Mouse (Mus musculus) CD4-positive, CD25-positive, alpha-beta regulatory T cell, adult 4 months (primary cell): ENCODE results near the gene Adgrb3. TPM values are rescaled to one million over a fixed set of nuclear protein-coding genes. Genes with fewer than 3 reads are reported as not detected.
"Not testable (repeated sequence)": the region's sequence is repeated elsewhere in the genome, so short reads cannot be mapped to it uniquely, and the experiment has no call there.

Experiments
- ATAC-seq: one replicate; pipeline ENCODE4 v1.8.0; 2017
- polyA plus RNA-seq, 2 experiments: library from polyadenylated mRNA; unstranded; fragments of 100-300 nt; shearing (Covaris generic); gene quantifications; one replicate each; pipeline ENCODE4 v1.2.1; 2017

Adgrb3 gene
- polyA plus RNA-seq, 2 experiments from 2014 or later, result 0.34 TPM; not detected in 1

DNA sequence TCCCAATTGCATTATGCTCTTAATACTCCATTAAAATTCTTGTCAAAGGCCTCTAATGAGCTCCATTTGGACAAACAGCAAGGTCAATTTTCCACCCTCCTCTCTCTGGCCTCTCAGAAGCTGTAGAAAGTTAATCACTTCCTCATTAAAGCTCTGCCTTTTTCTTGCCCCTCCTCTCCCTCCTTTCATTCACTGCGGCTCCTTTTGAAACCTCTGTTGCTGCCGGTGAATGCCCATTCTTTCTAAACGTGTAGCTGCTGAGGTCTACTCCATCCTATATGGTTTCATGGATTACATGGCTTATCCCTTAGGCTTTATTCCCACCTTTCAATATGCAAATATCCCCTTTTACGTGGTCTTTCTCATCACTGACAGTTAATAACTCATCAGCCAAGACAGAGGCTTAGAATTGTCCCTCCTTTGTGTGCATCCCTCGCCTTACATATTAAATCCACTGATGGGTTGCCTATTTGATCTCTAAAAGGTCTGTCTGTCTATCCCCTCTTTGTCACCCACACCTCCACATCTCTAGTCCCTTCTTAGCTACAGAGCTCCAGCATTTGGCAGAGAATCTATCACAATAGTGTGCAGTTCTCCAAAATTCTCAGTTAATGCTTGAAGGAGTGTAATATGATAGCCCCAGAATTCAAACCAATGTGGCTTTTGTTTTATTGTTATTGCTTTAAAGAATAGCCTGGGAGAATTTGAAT is 741.3 kb downstream of the Adgrb3 start:
- ATAC-seq, result no peak

DNA sequence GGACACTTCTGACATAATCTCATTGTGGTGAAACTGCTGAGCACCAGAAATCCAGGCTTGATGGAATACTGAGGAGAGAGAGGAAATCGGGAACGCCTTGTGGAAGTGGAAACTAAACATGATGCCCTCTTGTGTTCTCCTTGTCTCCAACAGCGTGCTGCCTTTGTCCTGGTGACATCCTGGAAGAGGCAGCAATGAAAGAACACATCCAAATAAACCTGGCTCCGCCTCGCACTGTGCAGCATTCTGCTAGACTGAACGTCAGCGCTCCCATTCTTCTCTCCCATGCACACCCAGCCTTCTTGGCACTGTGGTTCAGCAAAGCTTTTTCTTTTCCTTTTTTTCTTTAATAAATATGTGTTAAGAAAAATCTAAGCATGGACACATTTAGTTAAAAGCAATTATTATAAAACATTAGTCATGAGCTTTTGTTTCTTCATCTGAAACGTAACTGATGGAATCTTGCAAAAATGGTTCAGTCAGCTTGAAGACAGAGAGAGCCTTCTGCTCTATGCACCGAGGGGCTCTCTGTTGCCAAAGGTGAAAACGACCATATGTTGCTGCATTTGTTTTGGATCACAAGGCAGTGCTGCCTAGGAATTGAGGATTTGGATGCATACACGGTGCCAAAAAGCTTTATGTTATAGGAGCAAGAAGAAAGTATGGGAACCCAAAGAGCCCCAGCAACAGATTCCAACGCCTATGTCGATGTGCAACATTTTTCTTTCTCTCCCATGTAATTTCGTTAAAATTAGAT is 743.7 kb downstream of the Adgrb3 start:
- ATAC-seq, result no peak

DNA sequence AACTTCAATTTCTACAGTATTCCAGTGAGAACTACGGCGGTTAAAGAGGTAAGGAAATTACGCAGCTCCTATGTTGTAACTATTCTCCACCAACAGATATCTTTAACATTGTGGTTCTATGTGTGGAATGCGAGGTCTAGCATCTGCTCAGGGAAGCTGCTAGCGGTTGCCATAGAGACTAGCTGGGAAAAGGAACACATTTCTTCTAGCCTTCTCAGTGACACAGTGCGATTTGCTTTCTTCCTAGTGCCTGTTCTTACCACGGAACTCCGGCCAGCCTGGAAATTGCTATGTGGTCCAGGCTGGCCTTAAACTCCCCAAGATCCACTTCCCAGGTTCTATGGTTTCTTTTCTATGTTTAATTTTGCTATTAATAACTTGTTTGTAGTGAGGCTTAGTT is 747.1 kb downstream of the Adgrb3 start:
- ATAC-seq, result no peak

DNA sequence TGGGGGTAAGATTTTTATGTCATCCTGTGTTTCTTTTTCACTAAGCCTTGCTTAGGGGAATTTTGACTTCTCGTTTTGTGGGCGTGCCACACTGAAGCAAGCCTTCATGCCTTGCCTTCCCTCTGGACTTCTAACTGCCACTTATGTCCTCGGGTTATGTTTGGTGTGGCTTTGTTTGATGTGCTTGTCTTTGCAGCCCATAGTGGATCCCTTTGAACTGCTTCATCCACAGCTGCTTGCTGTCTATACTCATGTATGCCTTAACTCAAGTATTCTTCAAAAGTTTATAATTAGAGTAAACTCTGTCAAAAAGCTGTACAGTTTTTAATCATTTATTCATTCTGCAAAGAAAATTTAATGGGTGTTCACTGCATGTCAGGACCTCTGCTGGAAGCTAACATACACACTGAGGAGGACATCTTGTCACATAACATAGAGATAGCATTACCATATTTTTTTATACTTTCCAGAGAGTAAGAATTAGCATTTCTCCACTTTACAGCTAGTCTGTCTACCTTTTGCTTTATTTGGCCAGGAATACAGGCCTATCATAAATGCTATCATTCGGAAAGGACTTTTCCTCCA is 748.1 kb downstream of the Adgrb3 start:
- no peak for ATAC-seq

DNA sequence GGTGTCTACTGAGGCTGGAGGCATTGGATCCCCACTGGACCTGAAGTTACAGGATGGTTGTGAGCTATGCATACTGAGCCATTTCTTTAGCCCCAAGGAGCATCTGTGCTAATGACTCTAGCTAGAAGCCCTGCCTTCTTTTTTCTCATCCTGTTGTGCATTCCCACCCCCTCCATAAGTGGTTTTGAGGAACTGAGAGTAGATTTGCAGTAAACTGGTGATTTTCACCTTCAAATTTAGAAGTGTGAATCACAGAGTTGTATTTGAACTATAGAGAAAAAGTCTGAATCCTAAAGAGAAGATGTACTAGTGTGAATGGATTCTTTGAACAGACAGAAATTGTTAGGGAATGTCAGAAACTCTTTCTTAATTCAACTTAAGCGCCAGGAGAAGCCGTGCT is 750.1 kb downstream of the Adgrb3 start:
- no peak for ATAC-seq

DNA sequence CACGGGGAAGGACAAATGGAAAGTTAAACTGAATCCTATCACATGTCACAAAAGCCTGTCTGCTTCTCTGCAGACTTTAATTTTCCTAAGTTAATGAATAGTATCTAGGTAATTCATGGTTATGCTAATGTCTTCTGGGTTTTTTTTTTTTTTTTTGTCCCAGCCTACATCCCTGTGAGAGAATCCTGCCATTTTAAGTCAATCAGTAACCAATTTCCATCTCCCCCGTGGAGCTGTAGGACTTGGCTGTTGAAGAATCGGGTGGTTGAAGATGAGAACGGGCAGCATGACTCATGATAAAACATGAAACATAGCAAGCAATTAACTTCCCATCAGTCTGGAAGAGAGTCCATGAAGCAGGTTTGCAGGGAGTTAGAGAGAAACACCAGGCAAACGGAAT is 753.6 kb downstream of the Adgrb3 start:
- ATAC-seq, result no peak

DNA sequence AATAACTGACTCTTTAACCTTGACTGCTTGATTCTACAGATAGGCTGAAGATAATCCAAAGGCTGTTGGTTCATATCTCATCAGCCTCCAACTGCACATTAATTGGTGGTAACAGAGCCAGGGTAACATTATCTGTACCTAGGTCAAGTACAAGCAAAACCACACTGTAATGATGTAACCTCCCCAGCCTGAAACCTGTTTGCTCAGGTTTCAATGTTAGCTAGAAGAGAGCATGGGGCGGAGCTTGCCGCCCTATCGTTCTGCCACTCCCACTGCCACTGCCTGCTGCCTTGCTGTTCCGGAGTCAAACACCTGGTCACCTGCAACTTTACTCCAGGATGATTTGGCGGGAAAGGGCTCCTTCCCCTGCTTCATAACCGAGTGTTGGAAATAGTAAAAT is 765.5 kb downstream of the Adgrb3 start:
- no peak for ATAC-seq

DNA sequence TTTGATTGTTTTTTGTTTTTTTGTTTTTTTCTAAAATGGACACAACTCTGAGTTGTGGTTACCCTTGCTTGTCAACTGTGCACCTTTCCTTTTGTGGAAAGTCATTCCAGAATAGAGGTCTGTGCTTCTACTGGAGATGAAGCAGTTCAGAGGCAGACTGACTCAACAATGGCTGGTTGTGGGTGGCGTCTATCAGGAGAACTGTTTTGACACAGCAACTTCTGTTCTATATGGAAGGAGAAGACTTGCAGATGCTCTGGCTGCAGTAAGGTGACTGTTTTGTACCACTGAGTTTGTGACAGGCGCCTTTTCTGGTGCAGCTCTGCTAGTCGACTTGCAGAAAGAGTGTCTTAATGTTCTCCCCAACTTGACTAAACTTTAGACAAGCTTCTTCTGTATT is 768.6 kb downstream of the Adgrb3 start:
- ATAC-seq, result no peak

DNA sequence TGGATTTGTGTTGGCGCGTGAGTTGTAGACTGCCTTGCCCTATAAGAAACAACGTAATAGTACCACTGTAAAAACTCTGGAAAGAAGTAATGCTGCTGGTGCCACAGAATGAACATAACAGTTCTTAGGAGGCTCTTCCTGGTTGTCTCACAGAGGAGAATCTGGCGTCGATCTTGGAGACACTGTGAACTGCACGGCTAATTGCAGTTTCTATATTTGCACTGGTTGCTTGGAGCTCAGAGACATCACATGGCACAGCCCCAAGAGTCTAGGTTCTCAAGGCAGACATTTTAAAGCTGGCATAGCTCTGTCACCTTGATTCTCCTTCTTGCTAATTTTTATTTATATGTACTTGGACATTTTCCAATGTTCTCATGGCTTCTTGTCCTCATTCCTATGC is 769.3 kb downstream of the Adgrb3 start:
- no peak for ATAC-seq

DNA sequence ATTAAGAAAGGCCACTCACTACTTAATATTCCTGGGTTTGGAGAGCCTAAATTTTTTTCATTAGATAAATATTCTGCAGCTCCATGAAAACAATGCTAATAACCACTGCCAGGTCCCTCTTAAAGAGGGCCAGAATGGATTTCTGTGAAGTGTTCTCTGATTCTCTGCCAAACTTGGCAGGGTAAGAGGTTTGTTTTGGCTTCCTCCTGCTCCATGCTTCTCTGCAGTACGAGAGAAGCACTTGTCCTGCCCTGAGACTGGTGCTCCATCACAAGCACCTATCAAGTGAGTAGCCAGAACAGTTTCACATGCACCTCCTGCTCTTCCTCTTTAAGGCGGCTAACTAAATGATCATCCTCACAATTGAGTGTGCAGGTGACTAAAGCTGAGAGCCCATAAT is 771.9 kb downstream of the Adgrb3 start:
- no peak for ATAC-seq

DNA sequence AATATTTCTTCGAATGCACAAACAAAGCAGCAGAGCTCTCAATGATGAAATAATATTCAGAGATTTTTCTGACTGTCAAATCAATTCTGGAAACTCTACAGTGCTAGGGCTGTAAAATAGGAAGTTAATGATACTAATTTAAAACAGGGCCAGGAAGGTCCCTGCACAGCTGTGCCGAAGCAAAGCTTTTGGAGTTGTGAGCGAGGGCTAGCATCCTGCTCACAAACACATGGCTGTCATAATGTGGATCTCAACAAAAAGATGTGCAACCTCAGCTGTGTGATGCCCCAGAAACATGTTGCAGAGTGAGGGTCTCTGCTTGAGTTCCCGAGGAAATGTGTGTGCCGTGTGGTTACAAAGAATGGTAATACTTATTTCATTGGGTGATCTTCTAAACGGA is 772.3 kb downstream of the Adgrb3 start:
- no peak for ATAC-seq

DNA sequence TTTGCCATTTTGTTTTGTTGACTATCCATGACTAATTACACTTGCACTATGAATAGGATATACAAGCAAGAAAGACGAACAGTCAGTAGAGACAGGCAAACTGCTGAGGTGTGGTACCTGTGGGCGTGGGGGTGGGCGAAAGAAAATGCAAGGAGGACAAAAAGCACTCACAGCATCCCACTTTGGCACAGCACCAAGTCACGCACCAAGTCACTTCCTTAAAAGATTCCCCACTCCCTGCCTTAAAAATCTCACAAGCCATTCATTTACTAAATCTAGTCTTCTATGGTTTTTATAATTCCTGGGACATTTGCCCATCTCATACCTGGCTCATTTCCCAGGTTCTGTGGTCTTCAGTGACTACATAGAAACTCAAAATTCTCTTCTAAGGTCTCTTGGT is 787.4 kb downstream of the Adgrb3 start:
- no peak for ATAC-seq

DNA sequence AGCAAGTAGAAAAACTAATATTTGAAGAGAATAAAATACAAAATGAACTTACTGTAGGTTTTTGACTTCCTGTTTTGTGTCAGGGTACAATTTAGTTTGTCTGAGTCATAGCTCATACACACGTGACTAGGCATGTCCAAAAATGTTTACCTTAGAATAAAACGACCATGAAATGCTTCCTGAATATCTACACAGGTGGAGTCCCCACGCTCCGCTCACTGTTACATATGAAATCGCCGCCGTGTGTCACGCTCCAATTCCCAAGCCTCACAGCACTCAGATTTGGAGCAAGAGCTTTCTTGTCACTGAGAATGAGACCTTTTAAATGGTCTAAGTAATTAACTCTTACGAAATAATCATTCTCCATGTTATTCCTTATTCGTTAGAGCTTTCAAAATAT is 795.3 kb downstream of the Adgrb3 start:
- no peak for ATAC-seq

DNA sequence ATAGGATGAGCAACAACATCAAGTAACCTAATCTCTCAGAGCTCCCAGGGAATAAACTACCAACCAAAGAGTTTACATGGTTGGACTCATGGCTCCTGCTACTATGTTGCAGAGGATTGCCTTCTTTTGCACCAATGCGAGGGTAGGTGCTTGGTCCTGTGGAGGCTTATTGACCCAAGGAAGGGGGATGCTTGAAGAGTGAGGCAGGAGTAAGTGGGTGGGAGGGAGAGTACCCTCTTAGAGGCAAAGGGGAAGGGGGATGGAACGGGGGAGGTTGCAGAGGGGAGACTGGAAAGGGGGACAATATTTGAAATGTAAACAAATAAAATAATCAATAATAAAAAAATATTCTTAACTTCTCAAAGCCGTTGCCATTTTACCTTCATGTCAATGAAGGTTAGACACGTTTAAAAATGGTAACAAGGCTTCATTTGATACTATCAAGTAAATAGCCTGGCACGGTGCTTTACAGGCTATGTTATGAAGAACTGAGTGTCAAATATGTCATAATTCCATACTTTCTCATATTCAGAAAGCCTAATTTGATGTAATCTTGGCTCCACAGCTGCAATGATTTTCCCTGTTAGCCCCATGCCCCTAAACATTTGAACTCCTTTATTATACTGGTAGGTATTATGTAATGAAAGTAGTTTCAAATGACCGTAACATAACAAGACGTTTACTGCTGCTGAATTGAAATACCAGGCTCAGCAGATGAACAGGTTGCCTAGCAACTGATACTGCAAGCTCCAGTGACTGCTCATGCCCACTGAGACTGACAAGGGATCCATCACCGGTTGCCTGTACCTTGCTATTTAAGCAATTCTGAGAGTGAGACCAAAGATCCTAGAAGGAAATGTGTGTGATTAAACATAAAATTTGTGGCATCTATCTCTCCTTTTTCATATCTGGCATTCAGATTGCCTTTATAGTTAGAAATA is 796.1 kb downstream of the Adgrb3 start:
- ATAC-seq, result no peak

DNA sequence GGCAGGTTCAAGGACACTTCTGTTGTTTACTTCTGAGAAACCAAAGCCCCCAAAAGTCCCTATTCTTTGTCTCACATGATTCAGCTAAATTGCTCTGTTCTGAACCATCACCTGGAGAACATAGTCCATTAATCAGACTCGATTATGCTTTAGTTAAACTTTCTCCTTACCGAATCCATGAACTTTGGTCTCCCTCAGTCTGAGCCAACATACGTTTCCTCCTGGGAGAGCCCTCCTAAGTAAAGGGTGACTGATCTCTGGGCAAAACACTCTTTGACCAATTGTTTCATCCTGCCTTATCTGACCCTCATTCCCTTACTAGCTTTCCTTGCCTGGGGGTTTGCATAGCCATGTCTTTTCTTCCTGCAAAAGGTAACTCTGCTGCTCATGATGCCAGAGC is 806.4 kb downstream of the Adgrb3 start:
- no peak for ATAC-seq

DNA sequence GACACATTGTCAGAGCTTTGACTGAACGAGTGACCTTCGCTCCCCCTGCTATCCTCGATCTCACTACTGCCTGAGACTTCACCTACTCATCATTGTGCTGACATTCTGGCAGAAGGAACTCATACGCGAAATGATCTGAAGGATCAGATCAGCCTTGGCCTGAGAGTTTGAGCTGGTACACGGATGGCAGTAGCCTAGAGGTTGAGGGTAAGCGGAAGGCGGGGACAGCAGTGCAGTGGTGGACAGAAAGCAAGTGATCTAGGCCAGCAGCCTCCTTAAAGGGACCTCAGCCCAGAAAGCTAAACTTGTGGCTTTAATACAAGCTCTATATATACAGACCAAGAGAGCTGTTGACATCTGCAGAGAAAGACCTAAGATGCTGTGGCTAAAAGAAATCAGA is 811.7 kb downstream of the Adgrb3 start:
- ATAC-seq, result not testable (repeated sequence)
